Mouse (Mus musculus): Measurements from ENCODE around the gene Palld. TPM values are rescaled to one million over a fixed set of nuclear protein-coding genes. Genes with fewer than 3 reads are reported as not detected.

Palld gene
- total RNA-seq, 2 experiments from 2014 or later: 91.3 to 94.6 TPM

DNA sequence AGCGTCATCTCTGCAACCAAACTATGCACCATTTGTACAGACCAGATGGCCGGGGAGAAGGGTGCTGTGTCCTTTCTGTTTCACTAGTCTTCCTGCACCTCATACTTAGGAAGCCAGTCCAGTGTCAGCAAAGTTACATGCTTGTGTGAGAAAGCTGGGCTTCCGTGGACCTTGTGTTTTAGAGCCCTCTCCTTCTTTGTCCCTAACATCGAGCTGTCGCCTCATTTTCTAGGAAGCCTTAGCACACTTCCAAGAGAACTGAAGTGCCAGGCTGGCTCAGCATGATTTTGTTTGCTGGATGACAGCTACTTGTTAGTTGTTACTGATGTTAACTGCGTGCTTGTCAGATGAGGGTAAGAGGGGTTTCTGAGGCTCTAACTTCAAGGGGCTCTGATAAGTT is 329.8 kb downstream of the Palld start:
- no peak for DNase-seq
- intact Hi-C loops (cut with DNase I): no loop called here

DNA sequence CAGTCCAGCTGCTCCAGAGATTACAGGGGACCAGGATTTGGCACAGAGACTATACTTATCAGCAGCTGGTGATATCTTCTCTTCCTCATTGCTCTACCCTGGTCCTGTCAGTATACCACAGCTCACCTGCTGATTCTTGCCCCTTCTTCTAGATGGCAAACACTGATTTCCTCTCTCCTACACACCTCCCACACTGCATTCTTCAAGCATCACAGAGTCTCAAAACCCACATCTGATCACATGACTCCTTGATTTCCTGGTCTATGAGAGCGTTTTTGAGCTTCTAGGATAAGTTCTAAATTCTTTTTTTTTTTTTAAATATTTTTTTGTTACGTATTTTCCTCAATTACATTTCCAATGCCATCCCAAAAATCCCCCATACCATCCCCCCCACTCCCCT is 331.9 kb downstream of the Palld start:
- intact Hi-C loops (cut with DNase I): no loop called here
- no peak for DNase-seq

DNA sequence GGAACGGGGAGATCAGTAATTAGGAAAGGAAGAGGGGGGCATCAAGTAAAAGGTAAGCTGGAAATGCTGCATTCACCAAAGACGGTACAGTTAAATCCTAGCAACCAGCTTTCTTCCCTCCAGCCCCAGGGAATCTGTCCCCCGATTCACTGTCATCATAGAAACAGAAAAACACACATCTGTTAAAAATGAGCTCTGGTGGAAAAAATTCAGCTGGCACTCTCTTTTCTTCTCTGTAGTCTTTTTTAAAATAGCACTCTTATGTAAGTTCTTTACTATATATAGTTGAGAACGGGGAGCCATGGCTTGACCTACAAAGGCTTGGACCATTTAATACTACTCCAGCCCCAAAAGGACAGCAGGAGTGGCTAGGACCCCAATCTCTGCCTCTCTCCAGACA is 332.8 kb downstream of the Palld start:
- no peak for DNase-seq
- intact Hi-C loops (cut with DNase I): no loop called here

DNA sequence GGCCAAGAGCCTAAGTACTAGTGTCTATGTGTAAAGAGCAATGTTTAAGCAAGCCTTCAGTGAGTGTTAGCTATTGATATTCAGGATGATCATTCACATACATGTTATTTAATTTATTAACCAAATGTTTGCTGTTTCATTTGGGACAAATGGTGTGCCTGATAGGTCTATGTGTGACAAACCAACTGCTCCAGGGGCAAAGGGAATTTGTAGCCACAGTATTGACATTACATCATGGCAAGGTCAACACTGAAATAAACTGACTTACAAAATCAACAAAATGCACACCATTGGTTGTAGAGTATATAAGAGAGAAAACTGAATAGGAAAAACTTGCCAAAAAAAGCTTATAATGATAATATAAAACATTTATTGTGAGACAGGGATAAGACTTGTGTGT is 333.3 kb downstream of the Palld start:
- DNase-seq: no peak
- intact Hi-C loops (cut with DNase I): no loop called here

DNA sequence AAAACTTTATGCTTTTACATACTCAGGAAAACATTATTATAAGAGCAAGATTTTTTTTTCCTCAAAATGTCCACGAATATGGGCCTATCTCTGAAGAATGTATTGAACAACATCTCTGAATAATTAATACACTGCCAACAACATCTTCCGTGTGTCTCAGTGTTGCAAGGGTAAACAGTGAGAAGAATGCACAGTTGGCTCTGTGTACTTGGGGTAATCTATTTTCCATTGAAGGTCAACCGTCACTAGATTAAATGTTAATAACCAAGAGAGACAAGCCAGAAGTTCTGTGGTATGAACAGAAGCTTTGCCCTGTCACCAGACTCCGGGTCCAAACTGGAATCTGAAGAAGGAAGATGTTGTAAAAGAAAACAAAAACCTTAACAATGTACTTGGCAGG is 339.1 kb downstream of the Palld start:
- DNase-seq: no peak
- intact Hi-C loops (cut with DNase I): no loop called here

DNA sequence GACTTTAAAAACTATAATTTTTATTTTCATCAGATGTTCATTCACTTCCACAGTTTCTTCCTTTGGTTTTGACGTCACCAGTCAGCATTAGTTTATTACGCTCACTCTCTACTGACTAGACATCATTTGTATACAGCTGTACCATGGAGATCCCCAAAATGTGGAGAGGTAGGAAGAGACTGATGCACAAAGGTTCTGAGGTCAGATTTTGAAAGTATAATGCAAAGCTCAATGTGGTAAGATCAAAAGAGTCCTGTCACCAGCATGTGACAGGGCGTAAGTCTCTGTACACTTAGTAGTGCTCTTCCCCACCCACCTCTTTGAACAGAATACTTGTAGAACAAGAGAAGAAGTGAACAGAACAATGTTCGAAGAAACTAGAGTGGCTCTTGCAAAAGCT is 339.9 kb downstream of the Palld start:
- intact Hi-C loops (cut with DNase I): no loop called here
- no peak for DNase-seq

DNA sequence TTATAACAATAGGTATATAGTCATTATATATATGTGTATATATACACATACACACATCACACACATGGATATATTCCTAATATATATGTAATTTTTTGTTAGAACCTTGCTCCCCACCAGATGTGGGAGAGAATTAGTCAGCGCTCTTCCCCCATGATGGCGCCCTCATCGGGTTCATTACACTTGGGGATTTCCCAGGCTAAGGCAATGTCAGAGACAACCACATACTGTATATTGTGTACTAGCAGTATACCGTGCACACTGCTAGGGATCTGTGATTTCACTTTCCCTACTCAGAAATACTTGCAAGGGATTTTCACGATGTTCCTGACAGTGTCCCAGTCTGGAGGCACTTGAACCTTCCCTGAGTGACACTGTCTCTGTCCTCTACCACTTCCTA is 341.3 kb downstream of the Palld start:
- intact Hi-C loops (cut with DNase I): no loop called here
- DNase-seq: no peak

DNA sequence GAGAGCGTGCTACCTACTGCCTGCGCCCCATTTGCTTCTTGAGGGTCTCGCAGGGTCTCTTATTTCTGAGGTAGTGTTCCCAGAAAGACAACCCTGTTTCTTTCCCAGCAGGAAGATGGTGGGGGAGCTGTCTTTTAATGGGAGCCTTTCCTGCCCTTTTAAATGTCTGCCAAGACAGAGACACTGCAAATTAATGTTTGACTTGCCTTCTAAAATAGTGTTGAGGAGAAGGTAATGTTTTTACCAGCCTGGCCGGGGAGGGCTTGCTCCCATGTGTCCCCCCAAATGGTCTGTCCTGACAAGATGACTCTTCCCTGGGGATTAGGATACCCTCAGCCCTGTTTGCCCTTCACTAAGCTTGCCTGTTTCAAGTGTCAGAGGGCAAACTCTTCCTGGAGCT is 342.5 kb downstream of the Palld start:
- no peak for DNase-seq
- intact Hi-C loops (cut with DNase I): no loop called here

DNA sequence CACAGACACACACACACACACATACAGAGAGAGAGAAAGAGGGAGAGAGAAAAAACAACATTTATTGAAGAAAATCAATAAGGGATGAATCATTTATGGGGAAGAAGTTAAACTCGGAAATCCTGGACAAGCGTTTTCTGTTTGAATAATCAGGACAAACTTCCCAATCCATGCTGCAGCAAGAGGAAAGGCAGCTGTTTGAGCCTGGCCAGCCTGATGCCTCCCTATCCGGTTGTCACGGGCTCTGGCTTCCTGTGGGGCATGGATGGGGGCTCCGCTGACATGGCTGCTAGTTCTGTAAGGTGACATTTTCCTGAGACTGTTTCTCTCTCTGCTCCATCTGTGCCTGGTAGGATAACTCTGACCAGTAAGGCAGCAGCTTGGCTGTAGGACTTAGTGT is 343.0 kb downstream of the Palld start:
- intact Hi-C loops (cut with DNase I): no loop called here

DNA sequence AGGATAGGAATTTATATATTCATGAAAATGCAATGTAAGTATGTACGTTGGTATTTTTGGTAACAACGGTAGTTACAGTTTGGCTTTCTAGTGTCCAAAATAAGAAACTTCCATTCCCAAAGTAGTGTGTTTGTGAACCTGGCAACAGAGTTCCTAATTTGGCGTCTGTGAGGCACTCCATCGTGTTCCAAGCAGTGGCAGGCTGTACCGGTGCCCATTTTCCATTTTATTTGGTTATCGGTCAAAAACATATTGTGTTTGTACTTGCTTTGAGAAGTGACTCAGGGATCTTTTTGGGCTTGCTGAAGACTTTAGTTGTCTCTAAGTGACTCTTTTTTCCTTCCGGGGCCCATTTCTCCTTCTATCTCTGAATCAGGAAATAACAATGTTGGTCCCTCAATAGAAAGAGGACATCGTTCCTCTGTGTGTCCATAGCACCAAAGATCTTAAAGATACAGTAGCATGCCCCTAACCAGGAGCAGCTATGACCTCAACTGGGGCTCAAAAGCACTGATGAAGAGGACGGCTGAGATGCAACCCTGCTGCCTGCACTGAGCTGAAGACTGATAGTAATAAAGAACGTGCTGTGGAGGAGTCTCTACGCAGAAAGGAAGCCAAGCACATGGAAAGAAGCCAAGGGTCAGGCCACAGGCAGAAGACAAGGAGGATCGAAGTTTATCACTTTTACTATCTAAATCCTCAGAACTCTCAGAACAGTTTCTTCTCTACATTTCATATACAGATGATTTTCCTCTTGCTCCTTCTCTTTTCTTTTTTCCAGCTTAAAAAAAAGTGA is 344.2 kb downstream of the Palld start:
- no peak for DNase-seq
- intact Hi-C loops (cut with DNase I): no loop called here

More for the DNA sequence above, 343.0 kb downstream of the Palld start:
- DNase-seq: no peak

DNA sequence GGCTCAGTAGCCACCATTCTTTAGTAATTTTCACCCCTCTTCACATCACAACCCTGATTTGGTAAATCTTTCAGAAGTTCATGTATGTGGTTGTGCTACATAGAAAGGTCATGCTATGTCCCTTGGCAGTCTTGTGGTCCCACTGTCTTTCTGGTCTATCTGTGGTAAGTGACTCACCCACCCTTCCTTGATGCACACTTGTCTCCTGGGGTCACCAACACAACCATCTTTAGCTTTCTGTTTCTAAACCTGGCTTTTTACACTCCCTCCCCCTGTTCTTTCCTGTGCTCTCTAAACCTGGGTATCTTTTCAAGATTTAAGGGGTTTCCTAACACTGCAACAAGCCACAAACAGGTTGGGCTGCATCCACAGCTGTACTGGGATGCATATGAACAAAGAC is 345.5 kb downstream of the Palld start:
- DNase-seq: no peak
- intact Hi-C loops (cut with DNase I): no loop called here

DNA sequence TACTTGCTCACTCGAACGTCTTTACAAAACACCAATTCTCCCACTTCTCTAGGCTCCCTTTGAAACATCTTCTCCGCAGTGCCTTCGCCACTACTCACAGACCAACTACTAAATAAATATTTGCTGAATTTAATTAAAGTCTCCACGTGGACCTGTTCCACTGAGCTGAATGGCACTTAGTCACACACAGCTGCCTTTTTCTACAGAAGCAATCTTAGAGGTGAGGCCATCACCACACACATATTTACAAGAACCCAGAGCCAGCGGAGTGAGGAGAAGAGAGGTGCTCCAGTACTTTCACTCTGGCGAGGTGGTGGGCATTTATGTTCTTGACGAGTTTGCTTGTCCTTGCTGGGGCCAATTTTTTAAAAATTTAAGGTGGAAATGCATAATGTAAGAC is 346.3 kb downstream of the Palld start:
- no peak for DNase-seq
- intact Hi-C loops (cut with DNase I): no loop called here

DNA sequence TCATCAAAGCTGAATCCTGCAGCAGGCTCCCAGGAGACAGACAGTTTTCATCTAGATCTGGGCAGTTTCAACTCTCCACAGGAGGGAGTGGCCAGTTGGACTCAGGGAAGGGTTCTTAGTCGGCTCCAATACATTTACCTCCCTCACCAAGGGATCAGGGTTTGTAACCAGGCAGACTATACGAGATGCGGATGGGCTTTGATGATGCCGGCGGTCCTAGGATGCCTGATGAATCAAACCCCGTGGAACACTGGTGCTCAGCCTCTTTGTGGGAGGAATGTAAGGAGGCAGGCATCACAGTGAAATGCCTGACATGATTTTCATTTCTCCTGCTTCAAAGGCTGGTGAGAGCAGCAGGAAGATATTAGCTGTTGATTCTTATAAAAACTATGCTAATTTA is 347.1 kb downstream of the Palld start:
- intact Hi-C loops (cut with DNase I): no loop called here
- DNase-seq: no peak

DNA sequence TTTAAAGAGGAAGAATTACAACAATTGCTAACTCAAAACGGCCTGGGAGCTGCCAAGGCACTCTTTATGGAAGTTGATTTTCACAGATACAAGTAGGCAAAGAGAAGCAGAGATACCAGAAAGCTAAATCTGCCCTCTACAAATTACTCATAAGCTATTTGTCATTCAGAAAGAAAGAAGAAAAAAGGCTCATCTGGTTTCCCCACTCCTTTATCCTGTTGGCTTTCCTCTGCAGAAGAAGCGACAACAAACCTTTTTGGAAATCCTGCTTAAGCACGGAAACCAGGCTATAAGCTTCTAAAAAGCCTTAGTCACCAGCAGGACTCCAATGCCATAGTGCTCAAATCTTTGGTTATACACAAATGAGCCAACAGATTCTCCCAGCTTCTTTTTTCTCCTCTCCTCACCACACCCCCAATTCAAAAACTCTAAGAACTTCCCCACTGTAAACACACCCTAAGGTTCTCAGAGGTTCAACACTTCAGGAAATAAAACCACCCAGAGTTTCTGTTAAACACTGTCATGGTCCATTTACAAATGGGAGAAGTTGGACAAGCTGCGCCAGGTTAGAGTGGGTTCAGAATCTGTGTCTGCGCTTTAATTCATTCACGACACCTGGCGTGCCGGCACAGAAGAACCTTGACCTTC is 349.6 kb downstream of the Palld start:
- intact Hi-C loops (cut with DNase I): no loop called here
- DNase-seq: no peak

DNA sequence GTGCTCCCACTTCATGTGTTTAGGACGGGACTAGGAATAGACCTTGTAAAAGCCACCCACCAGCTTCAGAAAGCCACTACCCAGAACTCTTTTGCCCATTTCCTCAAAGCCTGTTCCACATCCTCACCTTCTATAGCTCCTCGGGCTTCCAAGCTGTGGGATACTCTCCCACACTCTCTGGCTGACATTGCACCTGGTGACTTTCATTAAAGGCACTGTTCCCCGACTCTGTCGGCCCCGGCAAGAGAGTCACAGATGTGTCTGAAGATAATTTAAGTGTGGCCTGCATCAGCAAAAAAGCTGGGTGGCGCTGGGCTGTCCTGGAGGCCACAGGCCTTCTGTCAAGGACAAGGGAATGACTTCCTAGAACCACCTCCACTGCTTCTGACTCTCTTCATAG is 350.3 kb downstream of the Palld start:
- DNase-seq: no peak
- intact Hi-C loops (cut with DNase I): no loop called here

DNA sequence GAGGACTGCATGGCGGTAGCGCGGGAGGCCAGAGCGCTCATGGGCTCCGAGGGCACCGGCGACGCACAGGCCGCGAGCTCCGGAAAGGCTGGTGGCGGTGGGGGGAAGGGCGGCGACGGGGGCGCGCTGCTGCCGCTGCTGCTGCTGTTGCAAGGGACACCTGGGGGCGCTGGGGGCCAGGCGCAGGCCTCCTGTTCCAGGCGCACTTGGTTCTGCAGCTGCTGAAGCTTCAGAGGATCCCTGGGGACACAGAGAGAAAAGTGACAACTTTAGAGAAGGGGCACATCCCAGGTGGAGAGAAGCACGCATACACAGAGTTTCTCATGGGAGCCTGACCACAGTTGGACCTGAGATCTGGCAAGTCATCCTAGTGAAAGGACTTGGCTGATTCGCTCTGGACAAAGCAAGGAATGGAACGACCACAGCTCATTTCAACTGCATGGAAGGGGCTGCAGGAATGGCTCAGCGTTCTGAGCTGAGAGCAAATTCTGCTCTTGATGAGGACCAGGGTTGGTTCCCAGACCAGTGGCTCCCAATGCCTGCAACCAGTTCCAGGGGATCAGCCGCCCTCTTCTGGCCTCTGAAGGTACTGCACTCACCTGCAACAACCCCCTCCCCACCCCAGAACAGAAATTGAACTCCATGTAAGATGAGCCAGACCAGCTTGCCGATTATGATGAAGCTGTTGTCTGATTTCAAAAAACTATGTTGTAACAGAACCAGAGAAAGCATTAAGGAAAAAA is 352.3 kb downstream of the Palld start:
- DNase-seq: no peak
- intact Hi-C loops (cut with DNase I): no loop called here

DNA sequence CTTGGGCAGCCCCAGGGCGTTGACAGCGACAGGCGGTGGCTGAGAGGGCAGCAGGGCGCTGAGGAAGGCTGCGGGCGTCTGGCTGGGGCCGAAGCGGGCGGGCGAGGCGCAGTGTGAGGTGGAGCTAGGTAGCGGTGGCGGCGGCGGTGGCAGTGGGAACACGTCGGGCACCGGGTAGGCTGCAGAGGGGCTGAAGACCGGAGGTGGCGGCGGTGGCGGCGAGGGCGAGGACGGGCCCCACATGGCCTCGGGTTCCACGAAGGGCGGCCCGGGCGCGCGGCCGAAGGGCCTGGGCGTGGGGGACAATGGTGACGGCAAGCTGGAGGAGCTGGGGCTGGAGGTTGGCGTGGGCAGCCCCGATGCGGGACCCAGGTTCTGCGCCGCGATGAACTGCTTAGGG is 352.9 kb downstream of the Palld start:
- no peak for DNase-seq

DNA sequence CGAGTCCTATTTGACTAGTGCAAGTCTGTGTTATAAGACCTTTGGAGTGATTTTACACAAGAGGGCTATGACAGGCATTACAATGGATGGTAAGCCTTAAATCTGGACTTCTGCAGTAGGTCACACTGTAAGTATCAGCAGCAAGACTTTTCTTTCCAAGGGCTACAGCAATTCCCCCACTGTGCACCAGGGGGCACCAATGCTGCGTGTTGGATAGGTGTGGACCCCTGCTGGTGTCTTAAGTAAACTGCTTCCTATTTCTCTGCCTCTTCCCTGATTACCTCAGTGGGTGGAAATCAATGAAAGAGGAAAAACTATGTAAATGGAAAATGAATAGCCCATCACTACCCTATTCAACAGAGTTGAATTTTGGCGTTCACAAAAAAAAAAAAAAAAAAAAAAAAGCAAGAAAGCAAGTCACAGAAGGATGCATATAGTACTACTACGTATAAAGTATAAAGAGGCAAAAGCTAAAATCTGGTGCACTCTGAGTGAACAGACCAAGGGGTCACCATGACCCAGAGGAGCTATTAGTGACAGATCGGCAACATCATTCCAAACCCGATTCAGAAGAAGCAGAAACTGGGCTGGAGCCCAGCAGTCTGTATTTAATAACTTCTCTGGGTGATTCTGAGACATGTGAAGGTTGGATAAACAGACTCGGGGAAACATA is 362.5 kb downstream of the Palld start:
- intact Hi-C loops (cut with DNase I): loop anchor here (5.0 to 10.0 kb wide), 4 partner anchors 147 to 515 kb away; no protein-coding TSS in a partner anchor
- peak; percentile 85 to 89 for DNase-seq

More for the DNA sequence above, 352.9 kb downstream of the Palld start:
- intact Hi-C loops (cut with DNase I): no loop called here

DNA sequence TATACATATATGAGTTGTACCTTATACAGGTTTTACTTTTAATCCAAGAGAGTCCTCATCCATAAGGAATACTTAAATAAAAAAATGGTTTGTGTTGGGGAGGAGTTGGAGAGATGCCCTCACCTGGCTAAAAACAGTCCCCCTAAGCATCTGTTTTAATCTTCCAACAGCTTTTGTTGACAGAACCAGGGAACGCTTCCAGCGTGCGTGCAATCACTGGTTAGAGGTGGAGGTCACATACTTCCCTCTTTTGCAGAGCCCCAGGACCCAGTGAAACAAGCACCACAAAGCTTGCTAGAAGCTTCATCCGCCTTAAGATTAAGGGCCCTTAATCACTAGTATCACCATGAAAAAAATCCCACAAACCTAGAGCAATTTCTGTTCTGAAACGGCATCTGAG is 365.0 kb downstream of the Palld start:
- intact Hi-C loops (cut with DNase I): loop anchor here (5.0 to 10.0 kb wide), 3 partner anchors 150 to 517 kb away; no protein-coding TSS in a partner anchor

DNA sequence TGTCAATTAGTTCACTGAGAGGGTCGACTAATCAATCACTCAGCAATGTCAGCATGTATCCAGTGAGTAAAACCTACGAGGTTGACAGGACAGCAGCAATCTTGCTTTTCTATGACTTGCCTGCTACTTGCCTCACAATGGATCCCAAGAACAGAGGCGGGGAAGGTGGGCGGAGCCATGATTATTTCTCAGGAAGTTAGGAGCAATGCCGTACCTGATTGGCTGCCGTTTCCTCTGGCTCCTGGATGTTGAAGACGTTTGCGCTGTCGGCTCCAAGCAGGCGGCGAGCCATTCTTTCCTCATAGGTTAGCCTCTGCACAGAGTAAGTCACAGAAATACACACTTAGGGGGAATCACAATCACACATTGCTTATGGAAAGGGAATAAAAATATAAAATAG is 367.0 kb downstream of the Palld start:
- DNase-seq: no peak
- intact Hi-C loops (cut with DNase I): loop anchor here (5.0 to 10.0 kb wide), 3 partner anchors 152 to 519 kb away; no protein-coding TSS in a partner anchor

More for the DNA sequence above, 365.0 kb downstream of the Palld start:
- no peak for DNase-seq

Measured in gastrocnemius, postnatal 36 days (tissue).